Mouse (Mus musculus) neural tube, embryonic 14.5 days (tissue): ENCODE measurements around the gene Zfand3. TPM values are rescaled to one million over a fixed set of nuclear protein-coding genes. Genes with fewer than 3 reads are reported as not detected.

Experiments used
- ATAC-seq: fragments of 200-750 bp; cut with Nextera tagmentation; 2 replicates; pipeline ENCODE4 v1.8.0; 2017; ENCODE audit warnings: low read depth, mild to moderate bottlenecking, moderate TSS enrichment, moderate library complexity
- H3K27ac ChIP-seq: fragments of 300-500 bp; sonication (generic); 2 replicates; pipeline ENCODE4 v1.5.1; 2014; ENCODE audit warnings: low read depth, mild to moderate bottlenecking, control low read depth, low read length, moderate library complexity, mixed read lengths
- H3K27me3 ChIP-seq: fragments of 300-500 bp; sonication (generic); 2 replicates; pipeline ENCODE4 v1.6.1; 2014; ENCODE audit warnings: low read length; ENCODE audit not compliant: control insufficient read depth, insufficient read depth
- H3K36me3 ChIP-seq: fragments of 300-500 bp; sonication (generic); 2 replicates; pipeline ENCODE4 v1.6.1; 2014; ENCODE audit warnings: low read length, mixed read lengths; ENCODE audit not compliant: control insufficient read depth, insufficient read depth
- H3K4me1 ChIP-seq: fragments of 300-500 bp; sonication (generic); 2 replicates; pipeline ENCODE4 v1.6.1; 2014; ENCODE audit warnings: low read length; ENCODE audit not compliant: control insufficient read depth, insufficient read depth
- H3K4me2 ChIP-seq: fragments of 300-500 bp; sonication (generic); 2 replicates; pipeline ENCODE4 v1.6.1; 2014; ENCODE audit warnings: mild to moderate bottlenecking, low read depth, low read length, control low read depth
- H3K4me3 ChIP-seq: fragments of 300-500 bp; sonication (generic); 2 replicates; pipeline ENCODE4 v1.5.1; 2014; ENCODE audit warnings: low read depth, low read length, control low read depth, mixed read lengths
- H3K9ac ChIP-seq: fragments of 300-500 bp; sonication (generic); replicated peaks from 2 replicates; pipeline ENCODE4 v1.6.1; 2014; ENCODE audit warnings: low read depth, mild to moderate bottlenecking, control low read depth, low read length, mixed read lengths
- H3K9me3 ChIP-seq: fragments of 300-500 bp; sonication (generic); 2 replicates; pipeline ENCODE4 v1.6.1; 2016; ENCODE audit warnings: low read length; ENCODE audit not compliant: control insufficient read depth
- WGBS: fragments of 180-500 bp; shearing (Covaris S2); extraction: QIAGEN DNeasy Blood & Tissue Kit; methylation state at CpG from one replicate; pipeline ENCODE4 v1.1.7; 2014; 5-methylcytosine and 5-hydroxymethylcytosine counted together
- polyA plus RNA-seq: library from polyadenylated mRNA; unstranded; fragments of >200 nt; fragmentation: Nextera tagmentation; extraction: Ambion mirVana; gene quantifications from 2 replicates; pipeline ENCODE4 v1.2.1, GENCODE M21; 2014

The Zfand3 gene
- polyA plus RNA-seq, 1 experiment from 2014 or later = 37.5 TPM

DNA sequence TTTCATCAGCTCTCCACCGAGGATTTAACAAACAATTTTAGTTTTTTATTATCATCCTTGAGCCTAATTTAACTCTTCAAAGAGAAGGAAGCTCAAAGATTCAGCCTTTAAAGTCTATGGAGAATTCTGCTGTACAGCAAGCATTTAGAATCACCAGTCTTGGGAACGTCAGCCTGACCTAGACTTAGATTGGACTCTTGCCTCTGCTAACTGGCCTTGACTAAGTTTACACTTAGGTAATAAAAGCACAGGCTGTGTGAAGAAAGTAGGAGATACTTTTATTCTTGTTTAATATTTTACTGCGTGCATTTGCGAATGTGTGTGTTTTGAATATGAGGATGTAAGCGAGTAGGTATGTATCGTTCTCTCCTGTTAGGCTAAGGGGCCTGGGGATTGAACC, 131.4 kb downstream of the Zfand3 start:
- no peak overlapping the region for H3K27ac ChIP-seq
- H3K4me2 ChIP-seq = no peak overlapping the region
- H3K27me3 ChIP-seq = no peaks in the 10 kb centered on the region
- H3K36me3 ChIP-seq = no peaks in the 10 kb centered on the region
- H3K9me3 ChIP-seq = no peaks in the 10 kb centered on the region
- WGBS = 90% methylated on average over 6 of the region's 6 CpGs
- no peak overlapping the region for H3K9ac ChIP-seq
- no peak for ATAC-seq
- peaks cover 12% of the 10 kb centered on the region; the same call in 1 of the 2 replicates for H3K4me1 ChIP-seq
- H3K4me3 ChIP-seq = no peak overlapping the region

DNA sequence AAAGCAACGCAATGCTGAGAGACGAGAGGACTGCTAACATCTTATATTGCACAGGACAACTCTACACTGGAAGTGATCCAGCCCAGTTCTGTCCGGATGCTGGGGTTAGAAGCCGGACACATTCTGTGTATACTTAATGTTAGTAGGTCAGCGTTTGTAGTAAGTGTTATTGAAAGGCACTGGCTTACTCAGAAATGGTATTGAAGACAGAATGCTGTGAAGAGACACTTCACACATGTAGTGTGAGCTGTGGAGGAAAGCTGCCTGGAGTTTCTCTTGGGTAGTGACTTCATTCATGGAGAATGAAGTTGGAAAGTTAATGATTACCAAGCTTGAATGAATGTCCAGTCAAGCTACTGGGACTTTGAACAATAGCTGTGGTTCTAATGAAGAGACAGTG, 132.2 kb downstream of the Zfand3 start:
- no peaks in the 10 kb centered on the region for H3K36me3 ChIP-seq
- no peaks in the 10 kb centered on the region for H3K27me3 ChIP-seq
- H3K4me3 ChIP-seq = no peak overlapping the region
- 81% methylated on average over 5 of the region's 5 CpGs for WGBS
- H3K27ac ChIP-seq = no peak overlapping the region
- peaks cover 12% of the 10 kb centered on the region; the same call in 1 of the 2 replicates for H3K4me1 ChIP-seq
- no peak overlapping the region for H3K9ac ChIP-seq
- no peaks in the 10 kb centered on the region for H3K9me3 ChIP-seq
- no peak for ATAC-seq
- H3K4me2 ChIP-seq = no peak overlapping the region

DNA sequence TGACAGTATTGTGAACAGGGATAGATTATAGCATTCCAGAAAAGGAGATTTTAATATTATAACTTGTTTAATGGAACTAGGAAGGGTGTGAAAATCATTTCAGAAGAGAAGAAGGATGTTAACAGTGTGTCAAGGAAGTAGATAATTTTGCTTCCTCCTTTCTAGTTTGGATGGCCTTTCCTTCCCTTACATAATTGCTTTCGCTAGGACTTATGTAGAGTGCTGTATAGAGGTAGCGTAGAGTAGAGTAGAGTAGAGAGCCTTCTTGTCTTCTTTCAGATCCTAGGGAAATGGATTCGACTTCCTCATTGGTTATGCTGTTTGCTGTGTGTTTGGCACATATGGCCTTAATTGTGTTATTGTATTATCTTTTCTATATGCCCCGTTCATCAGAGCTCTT, 132.6 kb downstream of the Zfand3 start:
- no peak overlapping the region for H3K9ac ChIP-seq
- no peak overlapping the region for H3K4me3 ChIP-seq
- 89% methylated on average over 4 of the region's 4 CpGs for WGBS
- H3K9me3 ChIP-seq = no peaks in the 10 kb centered on the region
- no peak overlapping the region for H3K27ac ChIP-seq
- no peak for ATAC-seq
- H3K27me3 ChIP-seq = no peaks in the 10 kb centered on the region
- peaks cover 12% of the 10 kb centered on the region; the same call in 1 of the 2 replicates for H3K4me1 ChIP-seq
- H3K36me3 ChIP-seq = no peaks in the 10 kb centered on the region
- H3K4me2 ChIP-seq = no peak overlapping the region

DNA sequence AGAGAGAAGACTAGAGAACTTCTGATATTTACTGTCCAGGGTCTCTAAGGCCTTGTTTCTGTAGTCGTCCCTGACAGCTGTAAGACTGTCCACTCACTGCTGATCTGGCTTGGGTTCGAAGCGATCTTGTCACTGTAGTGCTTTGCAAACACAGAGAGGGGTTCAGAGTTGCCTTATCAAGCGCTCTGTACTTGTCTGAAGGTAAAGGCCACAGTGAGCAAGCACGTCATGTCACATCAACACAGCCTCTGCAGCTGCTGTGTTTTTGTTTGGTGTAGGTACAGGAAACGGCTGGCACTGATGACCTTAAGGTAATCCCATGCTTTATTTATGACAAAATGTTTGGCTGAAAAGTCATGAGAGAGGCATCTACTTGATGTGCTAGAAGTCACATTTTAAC, 139.6 kb downstream of the Zfand3 start:
- ATAC-seq = no peak

DNA sequence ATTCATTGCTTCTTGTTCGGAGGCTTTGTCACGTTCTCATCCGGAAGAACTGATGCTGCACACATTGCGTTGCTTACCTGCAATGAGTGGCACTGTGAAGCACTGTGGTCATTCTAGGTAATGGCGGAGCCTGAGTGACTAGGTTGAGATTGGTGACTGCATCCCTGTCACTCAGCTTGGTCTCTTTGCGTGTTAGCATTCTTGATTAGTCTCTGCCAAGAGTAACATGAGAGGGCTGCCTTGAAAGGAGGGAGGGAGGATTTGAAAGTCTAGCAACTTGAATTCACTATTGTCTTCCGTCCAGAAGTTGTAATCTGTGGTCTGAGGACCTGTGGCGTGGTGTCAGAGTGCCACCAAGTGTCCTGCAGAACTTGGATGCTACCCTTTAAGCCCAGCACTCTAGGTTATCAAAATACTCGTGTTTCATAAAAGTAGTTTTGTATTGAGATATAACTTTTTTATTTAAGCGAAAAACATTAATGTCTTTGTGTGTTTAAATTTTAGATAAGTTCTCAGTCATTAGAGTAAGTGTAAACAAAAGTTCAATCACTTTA, 141.1 kb downstream of the Zfand3 start:
- H3K4me1 ChIP-seq = peaks cover 27% of the 10 kb centered on the region
- no peak overlapping the region for H3K4me2 ChIP-seq
- no peak overlapping the region for H3K9ac ChIP-seq
- no peaks in the 10 kb centered on the region for H3K27me3 ChIP-seq
- H3K36me3 ChIP-seq = no peaks in the 10 kb centered on the region
- no peaks in the 10 kb centered on the region for H3K9me3 ChIP-seq
- no peak overlapping the region for H3K27ac ChIP-seq
- WGBS = 83% methylated on average over 10 of the region's 10 CpGs
- ATAC-seq = no peak
- H3K4me3 ChIP-seq = no peak overlapping the region

More for the DNA sequence above, 139.6 kb downstream of the Zfand3 start:
- no peaks in the 10 kb centered on the region for H3K36me3 ChIP-seq
- no peak overlapping the region for H3K9ac ChIP-seq
- H3K27ac ChIP-seq = no peak overlapping the region
- H3K4me2 ChIP-seq = no peak overlapping the region
- H3K4me3 ChIP-seq = no peak overlapping the region
- H3K27me3 ChIP-seq = no peaks in the 10 kb centered on the region
- no peaks in the 10 kb centered on the region for H3K9me3 ChIP-seq
- H3K4me1 ChIP-seq = peaks cover 18% of the 10 kb centered on the region
- WGBS = 87% methylated on average over 6 of the region's 6 CpGs

DNA sequence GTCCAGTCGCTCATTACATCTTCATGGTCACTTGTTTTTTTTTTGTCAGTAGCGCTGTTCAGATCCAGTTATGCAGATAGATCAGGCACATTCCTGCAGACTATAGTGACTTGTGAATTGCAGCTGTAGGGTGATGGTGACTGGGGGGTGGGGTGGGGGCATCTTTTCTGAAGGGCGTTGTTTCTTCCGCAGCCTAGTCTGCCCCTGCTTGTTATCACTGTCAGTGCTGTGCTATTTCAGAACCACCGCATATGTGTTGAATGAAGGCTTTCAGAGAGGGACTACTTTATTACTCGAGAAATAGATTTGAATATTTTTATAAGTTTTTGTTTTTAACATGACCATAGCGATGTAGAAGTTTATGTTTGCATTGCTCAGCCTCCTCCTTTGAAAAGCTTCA, 142.0 kb downstream of the Zfand3 start:
- Histone ChIP-seq H3K9me3 (no peaks in the 10 kb centered on the region), H3K4me1 (peaks cover 27% of the 10 kb centered on the region), H3K9ac (no peak overlapping the region), H3K27me3 (no peaks in the 10 kb centered on the region), H3K36me3 (no peaks in the 10 kb centered on the region), H3K4me2 (no peak overlapping the region), H3K4me3 (no peak overlapping the region), H3K27ac (no peak overlapping the region)
- WGBS = 82% methylated on average over 7 of the region's 7 CpGs
- ATAC-seq = no peak

DNA sequence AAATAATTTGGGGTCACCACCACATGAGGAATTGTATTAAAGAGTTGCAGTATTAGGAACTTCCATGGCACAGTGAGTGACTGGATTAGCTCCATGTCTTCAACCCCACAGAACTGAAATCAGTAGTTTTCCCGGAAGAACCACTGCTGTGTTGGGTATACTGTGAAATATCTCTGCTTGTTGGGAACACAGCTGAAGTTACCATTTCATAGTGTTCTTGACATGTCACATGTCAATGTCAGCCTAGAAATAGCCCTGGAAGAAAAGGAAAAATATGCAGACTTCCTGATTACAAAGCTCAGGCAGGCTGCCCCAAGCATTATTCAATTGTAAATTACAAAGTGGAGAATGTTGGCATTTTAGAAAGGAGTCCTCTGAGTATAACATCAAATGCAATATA, 143.4 kb downstream of the Zfand3 start:
- WGBS = 81% methylated on average over 1 of the region's 1 CpGs

DNA sequence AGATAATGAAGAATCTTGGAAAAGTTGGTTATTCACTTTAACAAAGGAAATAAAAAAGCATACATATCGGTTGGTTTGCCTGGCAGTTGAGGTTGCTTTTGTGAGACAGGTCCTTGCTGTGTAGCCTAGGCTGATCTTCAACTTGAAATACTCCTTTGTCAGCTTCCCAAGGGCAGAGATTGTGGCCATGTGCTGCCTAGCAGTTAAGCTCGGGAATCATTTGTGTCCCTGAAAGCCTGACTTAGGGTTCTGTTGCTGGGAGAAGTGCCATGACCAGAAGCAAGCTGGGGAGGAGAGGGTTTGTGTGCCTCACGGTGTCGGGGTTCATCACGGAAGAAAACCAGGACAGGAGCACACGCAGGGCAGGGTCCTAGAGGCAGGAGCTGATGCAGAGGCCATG, 143.8 kb downstream of the Zfand3 start:
- H3K9ac ChIP-seq = no peak overlapping the region
- 63% methylated on average over 6 of the region's 6 CpGs for WGBS
- H3K4me3 ChIP-seq = no peak overlapping the region
- no peaks in the 10 kb centered on the region for H3K9me3 ChIP-seq
- H3K4me1 ChIP-seq = peaks cover 25% of the 10 kb centered on the region
- H3K27ac ChIP-seq = no peak overlapping the region
- no peak overlapping the region for H3K4me2 ChIP-seq
- no peaks in the 10 kb centered on the region for H3K27me3 ChIP-seq
- no peak for ATAC-seq
- no peaks in the 10 kb centered on the region for H3K36me3 ChIP-seq

More for the DNA sequence above, 143.4 kb downstream of the Zfand3 start:
- Histone ChIP-seq H3K9ac (no peak overlapping the region), H3K36me3 (no peaks in the 10 kb centered on the region), H3K27ac (no peak overlapping the region), H3K4me3 (no peak overlapping the region), H3K9me3 (no peaks in the 10 kb centered on the region), H3K4me1 (peaks cover 27% of the 10 kb centered on the region), H3K4me2 (no peak overlapping the region), H3K27me3 (no peaks in the 10 kb centered on the region)
- no peak for ATAC-seq

DNA sequence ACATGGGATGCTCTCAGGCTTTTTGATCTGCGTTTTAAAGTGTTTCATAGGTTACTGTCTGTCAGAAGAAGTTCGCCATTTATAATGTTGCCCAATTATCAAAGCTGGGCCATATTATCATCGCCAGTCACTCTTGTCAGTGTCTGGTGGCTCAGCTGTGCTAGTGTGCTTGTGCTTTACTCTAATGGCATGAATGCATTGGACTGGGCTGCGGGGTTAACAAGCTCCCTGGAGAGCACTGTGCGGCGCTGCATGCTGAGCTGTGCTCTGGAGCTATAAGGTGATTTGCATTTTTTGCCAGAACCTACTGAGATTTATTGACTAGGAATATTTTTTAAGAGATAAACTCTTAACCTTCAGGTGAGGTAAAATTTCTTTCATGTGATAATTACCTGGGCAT, 145.4 kb downstream of the Zfand3 start:
- no peak for ATAC-seq
- H3K27me3 ChIP-seq = no peaks in the 10 kb centered on the region
- H3K27ac ChIP-seq = no peak overlapping the region
- H3K4me3 ChIP-seq = no peak overlapping the region
- no peaks in the 10 kb centered on the region for H3K9me3 ChIP-seq
- WGBS = 32% methylated on average over 6 of the region's 6 CpGs
- no peak overlapping the region for H3K4me2 ChIP-seq
- H3K9ac ChIP-seq = no peak overlapping the region
- H3K36me3 ChIP-seq = no peaks in the 10 kb centered on the region
- H3K4me1 ChIP-seq = peaks cover 29% of the 10 kb centered on the region
